Mouse (Mus musculus): ENCODE results near the gene Pmepa1.

- TF ChIP-seq CTCF (IDR thresholded peaks at IDR 0.05; ENCODE audit: extremely low read depth, insufficient read depth, insufficient read length, insufficient replicate concordance), result no peak
- TF ChIP-seq POLR2A (IDR thresholded peaks at IDR 0.05; ENCODE audit: low read depth, low read length), result no peak
Measured at GRCm38 (mm10) chr2:173212227-173212626, 64.1 kb downstream of the Pmepa1 start.
